Mouse (Mus musculus) heart, postnatal 25 days (tissue): ENCODE data around the gene Dnah14. TPM values are rescaled to one million over a fixed set of nuclear protein-coding genes. Genes with fewer than 3 reads are reported as not detected.
"Not testable (repeated sequence)": the region's sequence is repeated elsewhere in the genome, so short reads cannot be mapped to it uniquely, and the experiment has no call there.

Experiments used
- DNase-seq: peaks from one replicate; pipeline ENCODE4 v3.0.0; 2022; ENCODE audit warnings: low spot score
- intact Hi-C: fragments of 180-260 bp; cut with DNase I; formaldehyde crosslinking; loops from one replicate; pipeline ENCODE4 v1.15.1; 2025
- total RNA-seq, 2 experiments: library from RNA; stranded (reverse); gene quantifications; 2 replicates each; pipeline ENCODE4 v1.2.3; 2021

Gene Dnah14
- total RNA-seq, 2 experiments from 2014 or later, result not detected

- no peak for DNase-seq
- intact Hi-C loops, result no loop called here
Measured at GRCm38 (mm10) chr1:181742251-181742885, 166.0 kb downstream of the Dnah14 start.

- intact Hi-C loops, result no loop called here
- no peak for DNase-seq
Measured at GRCm38 (mm10) chr1:181769392-181769791, 193.0 kb downstream of the Dnah14 start.

- intact Hi-C loops, result no loop called here
- DNase-seq, result no peak
Measured at GRCm38 (mm10) chr1:181771871-181772270, 195.5 kb downstream of the Dnah14 start.

GRCm38 (mm10) chr1:181776541-181776940, 200.2 kb downstream of the Dnah14 start:
- intact Hi-C loops, result no loop called here
- no peak for DNase-seq

GRCm38 (mm10) chr1:181782600-181782999, 206.2 kb downstream of the Dnah14 start:
- intact Hi-C loops, DNase-seq: not testable (repeated sequence)

- intact Hi-C loops, result no loop called here
- DNase-seq, result no peak
Measured at GRCm38 (mm10) chr1:181789952-181790351, 213.6 kb downstream of the Dnah14 start.

- intact Hi-C loops, result no loop called here
- peak; percentile 61 for DNase-seq
Measured at GRCm38 (mm10) chr1:181793541-181793940, 217.2 kb downstream of the Dnah14 start.

GRCm38 (mm10) chr1:181799911-181800310, 223.6 kb downstream of the Dnah14 start:
- intact Hi-C loops, result no loop called here
- DNase-seq, result no peak

GRCm38 (mm10) chr1:181800667-181801066, 224.3 kb downstream of the Dnah14 start:
- DNase-seq, result no peak
- intact Hi-C loops, result no loop called here

GRCm38 (mm10) chr1:181811481-181812223, 235.3 kb downstream of the Dnah14 start:
- no peak for DNase-seq
- intact Hi-C loops, result no loop called here

GRCm38 (mm10) chr1:181826716-181827115, 250.4 kb downstream of the Dnah14 start:
- no peak for DNase-seq
- intact Hi-C loops, result no loop called here

- intact Hi-C loops, result loop anchor here (2.0 kb wide), 1 partner anchor 52 kb away; no protein-coding TSS in a partner anchor
- DNase-seq, result no peak
Measured at GRCm38 (mm10) chr1:181828365-181828764, 252.0 kb downstream of the Dnah14 start.

GRCm38 (mm10) chr1:181832720-181833119, 256.4 kb downstream of the Dnah14 start:
- no peak for DNase-seq
- intact Hi-C loops, result no loop called here

- no peak for DNase-seq
- intact Hi-C loops, result no loop called here
Measured at GRCm38 (mm10) chr1:181833143-181833542, 256.8 kb downstream of the Dnah14 start.

GRCm38 (mm10) chr1:181838111-181838510, 261.8 kb downstream of the Dnah14 start:
- intact Hi-C loops, result no loop called here

GRCm38 (mm10) chr1:181839746-181840366, 263.5 kb downstream of the Dnah14 start:
- intact Hi-C loops, result loop anchor here (5.0 kb wide), 1 partner anchor 42 kb away; no protein-coding TSS in a partner anchor
- no peak for DNase-seq

More at GRCm38 (mm10) chr1:181838111-181838510, 261.8 kb downstream of the Dnah14 start:
- DNase-seq, result no peak

GRCm38 (mm10) chr1:181841396-181841795, 265.0 kb downstream of the Dnah14 start:
- no peak for DNase-seq
- intact Hi-C loops, result loop anchor here (5.0 kb wide), 1 partner anchor 41 kb away; no protein-coding TSS in a partner anchor

GRCm38 (mm10) chr1:181841864-181842672, 265.7 kb downstream of the Dnah14 start:
- intact Hi-C loops, result loop anchor here (5.0 kb wide), 1 partner anchor 40 kb away; no protein-coding TSS in a partner anchor

GRCm38 (mm10) chr1:181842781-181843180, 266.4 kb downstream of the Dnah14 start, which contains the start of gene Lbr:
TSS of gene Lbr (minus strand) at chr1:181843046.
- no peak for DNase-seq
- intact Hi-C loops, result loop anchor here (5.0 kb wide), 1 partner anchor 40 kb away; no protein-coding TSS in a partner anchor

More at GRCm38 (mm10) chr1:181841864-181842672, 265.7 kb downstream of the Dnah14 start:
- DNase-seq, result peak; percentile 97
